Mouse (Mus musculus) lung, postnatal 10 days (tissue): Measurements from ENCODE around the gene Sumf1.

ENCODE experiments used
- DNase-seq: peaks from one replicate; pipeline ENCODE4 v3.0.0; 2021

Sumf1 gene

DNA sequence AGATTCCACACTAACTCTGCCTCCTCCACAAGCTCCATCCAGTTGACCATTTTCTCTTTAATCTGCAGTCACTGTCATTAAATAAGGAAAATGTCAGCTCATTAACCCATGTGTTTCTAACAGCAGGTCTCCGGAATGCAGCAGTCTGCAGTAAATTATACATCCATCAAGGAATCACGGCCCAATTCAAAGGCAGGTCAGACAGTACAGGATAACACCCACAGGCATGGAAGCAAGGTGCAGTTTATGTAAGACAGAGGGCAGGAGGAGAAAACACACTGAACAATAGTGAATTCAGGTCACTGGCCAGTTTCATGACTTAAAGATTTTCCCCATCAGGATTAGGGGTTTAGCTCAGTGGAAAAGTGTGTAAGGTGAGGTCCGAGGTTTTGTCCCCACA is 40.1 kb downstream of the Sumf1 start:
- DNase-seq, result no peak

DNA sequence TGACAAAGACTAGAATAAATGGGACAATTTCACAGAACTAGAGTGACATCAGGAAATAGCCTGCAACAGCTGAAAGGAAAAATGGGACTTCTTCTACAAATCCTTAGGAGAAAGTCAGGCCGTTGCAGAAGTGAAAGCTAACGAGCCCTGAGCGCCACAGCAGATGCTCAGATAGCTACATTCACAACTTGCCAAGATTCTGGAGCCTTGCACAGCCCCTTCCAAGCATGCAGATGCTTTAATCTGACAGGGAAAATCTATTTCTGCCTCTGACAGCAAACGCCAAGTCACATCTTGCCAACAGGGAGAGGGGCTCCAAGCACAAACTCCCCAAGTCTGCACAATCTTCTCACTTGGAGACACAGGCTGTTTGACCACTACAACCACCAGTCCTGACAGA is 42.6 kb downstream of the Sumf1 start:
- DNase-seq, result no peak

DNA sequence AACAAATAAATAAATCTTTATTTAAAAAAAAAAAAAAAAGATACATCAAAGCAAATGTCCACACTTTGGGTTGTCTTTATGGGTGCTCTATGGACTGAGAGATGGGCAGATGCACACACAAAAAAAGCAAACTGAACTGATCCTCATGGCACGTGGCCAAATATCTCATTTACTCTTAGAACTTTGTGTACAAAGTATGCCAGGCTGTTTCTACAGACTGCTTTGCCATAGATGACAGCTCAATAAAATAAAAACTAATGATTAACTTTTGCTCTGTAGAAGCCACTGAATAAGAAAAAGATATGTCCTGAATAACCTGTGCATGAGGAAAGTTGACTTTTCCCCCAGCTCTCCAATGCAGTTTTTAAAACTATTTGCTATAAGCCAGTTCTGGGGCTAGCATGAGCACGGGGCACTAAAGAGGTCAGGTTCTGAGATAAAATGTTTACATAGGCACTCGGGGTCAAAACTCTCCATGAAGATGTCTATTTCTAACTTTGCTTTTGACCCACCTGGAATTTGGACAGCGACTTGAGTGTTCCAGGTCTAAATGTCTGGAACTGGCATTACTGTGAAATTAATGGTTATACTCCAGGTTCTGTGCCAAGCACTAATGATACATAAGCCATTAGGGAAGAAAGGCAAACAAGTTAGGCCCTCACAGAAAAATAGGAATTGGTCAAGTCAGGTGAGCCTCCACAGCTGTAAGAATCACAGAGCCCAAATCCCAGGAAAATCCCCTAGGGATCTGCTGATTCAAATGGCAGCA is 44.5 kb downstream of the Sumf1 start:
- DNase-seq, result no peak

DNA sequence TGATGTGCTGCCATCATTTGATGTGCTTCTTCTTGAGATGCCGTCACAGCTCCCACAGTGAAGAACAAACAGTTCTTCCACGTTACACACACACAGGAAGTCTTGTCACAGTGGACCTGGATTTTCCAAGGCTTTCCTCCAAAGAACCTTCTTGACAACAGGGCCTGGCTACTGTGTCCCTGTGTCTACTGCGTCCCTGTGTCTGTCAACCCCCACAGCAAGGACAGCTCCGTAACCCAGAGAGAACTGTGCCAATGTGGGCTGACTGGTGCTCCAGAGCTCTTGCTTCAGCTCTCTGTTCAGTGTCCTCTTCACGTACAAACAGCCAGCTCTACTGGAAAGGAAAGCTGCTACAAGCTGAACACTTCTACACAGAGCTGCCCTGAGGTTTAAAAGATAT is 48.4 kb downstream of the Sumf1 start:
- no peak for DNase-seq

DNA sequence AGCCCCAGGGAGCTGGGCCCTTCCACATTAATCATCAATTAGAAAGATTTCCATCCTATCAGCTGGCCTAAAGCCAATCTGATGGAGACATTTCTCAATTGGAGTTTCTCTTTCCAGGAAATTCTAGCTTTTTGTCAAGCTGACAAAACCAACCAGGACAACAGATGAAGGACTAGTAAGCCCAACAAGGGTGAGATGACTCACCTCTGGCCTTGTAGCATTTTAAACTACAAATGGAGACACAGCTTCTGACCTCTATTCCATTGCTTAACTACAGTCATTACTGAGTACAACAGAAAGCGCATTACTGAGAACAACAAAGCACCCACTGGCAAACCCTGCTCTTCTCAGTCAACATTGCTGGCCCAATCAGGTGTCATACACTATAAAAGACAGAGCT is 49.1 kb downstream of the Sumf1 start:
- no peak for DNase-seq

GRCm38 (mm10) chr6:108132268-108132935 is 53.0 kb downstream of the Sumf1 start:
- no peak for DNase-seq

GRCm38 (mm10) chr6:108130718-108131117 is 54.7 kb downstream of the Sumf1 start:
- DNase-seq, result no peak

DNA sequence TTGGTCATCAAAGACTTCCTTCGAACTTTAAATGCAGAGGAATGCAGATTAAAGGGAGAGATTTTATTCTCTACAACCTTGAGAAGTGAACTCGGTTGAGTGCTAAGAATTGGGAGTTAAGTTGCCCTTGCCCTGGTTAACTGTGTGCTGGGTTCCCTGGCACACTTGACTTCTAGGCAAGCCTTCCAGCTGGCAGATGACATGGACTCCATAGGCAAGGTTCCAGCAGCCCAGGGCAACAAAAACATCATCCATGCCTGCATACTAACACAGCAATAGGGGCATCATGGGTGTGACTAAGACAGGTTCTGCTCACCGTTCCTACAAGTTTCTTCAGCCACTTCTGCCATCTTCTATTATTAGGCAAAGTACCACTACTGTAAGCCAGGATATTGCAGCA is 58.8 kb downstream of the Sumf1 start:
- no peak for DNase-seq

- no peak for DNase-seq
Observed at GRCm38 (mm10) chr6:108125474-108125873, 59.9 kb downstream of the Sumf1 start.

GRCm38 (mm10) chr6:108117881-108118280 is 67.5 kb downstream of the Sumf1 start:
- no peak for DNase-seq

- no peak for DNase-seq
Observed at GRCm38 (mm10) chr6:108114971-108115370, 70.4 kb downstream of the Sumf1 start.

- no peak for DNase-seq
Observed at GRCm38 (mm10) chr6:108111693-108112092, 73.7 kb downstream of the Sumf1 start.

GRCm38 (mm10) chr6:108110336-108110735 is 75.0 kb downstream of the Sumf1 start:
- no peak for DNase-seq

GRCm38 (mm10) chr6:108107376-108107775 is 78.0 kb downstream of the Sumf1 start:
- no peak for DNase-seq

GRCm38 (mm10) chr6:108101936-108102830 is 83.2 kb downstream of the Sumf1 start:
- no peak for DNase-seq

GRCm38 (mm10) chr6:108098846-108099217 is 86.5 kb downstream of the Sumf1 start:
- DNase-seq, result no peak

DNA sequence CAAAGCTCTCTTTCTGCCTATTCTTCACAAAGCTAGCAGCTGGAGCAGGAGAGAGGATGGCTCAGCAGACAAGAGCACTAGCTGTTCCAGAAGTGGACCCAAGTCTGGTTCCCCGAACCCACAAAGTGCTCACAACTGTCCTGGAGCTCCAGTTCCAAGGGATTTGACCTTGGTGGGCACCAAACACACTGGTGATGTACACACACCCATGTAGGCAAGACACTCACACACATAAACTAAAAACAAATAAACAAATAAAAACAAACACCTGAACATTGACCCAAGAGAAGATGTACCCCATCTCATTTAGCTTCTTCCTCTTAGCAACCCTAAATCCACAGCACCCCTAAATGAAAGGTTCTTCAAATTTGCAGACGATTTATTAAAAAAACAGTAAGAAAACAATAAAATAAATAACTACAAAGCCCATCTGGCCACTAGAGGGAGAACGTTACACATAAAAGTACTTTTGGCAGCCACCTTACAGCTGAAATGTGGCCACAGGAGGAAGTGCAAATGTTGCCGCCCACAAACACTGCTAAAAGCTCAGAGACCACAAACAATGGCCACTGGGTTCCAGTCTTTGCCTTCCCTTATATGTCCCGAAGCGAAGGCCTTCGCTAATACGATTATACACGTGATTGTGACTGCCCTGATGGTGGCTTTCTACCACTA is 87.1 kb downstream of the Sumf1 start:
- DNase-seq, result peak; percentile 88

DNA sequence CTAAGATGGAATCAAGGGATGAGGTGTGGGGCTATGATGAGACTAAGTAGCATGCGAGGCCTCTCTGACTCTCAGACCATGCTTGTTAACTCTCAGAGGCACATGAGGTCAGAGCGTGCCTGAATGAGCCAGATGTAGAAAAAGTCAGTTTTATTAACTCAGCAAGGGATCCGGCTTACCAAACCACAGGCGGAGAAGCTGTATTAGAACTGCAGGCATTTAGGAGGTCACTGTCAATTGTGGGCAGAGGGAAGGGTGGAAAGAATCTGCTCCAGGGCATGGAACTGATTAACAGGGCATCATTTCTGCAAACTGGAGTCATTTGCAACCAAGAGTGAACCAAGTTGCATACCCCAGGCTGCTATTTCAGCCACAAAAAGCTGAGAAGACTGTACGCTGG is 89.9 kb downstream of the Sumf1 start:
- DNase-seq, result no peak

GRCm38 (mm10) chr6:108093449-108093848 is 91.9 kb downstream of the Sumf1 start:
- DNase-seq, result peak; percentile 16

- no peak for DNase-seq
Observed at GRCm38 (mm10) chr6:108092646-108093045, 92.7 kb downstream of the Sumf1 start.

DNA sequence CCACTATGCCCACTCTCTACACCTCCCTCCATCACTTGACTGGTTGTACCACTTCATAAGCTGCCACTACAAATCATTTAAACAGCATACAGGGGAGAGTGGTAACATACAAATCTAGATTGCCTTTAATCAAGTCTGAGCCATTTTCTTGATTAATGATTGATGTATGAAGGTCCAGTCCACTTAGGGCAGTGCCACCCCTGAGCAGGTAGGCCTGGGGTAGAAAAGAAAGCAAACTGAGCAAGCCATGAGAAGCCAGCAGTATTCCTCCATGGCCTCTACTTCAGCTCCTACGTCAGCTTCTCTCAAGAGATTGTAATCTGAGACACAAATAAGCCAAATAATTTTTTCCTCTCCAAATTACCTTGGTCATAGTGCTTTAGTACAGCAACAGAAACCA is 94.1 kb downstream of the Sumf1 start:
- no peak for DNase-seq

- no peak for DNase-seq
Observed at GRCm38 (mm10) chr6:108075857-108076256, 109.5 kb downstream of the Sumf1 start.

- no peak for DNase-seq
Observed at GRCm38 (mm10) chr6:108074624-108075023, 110.8 kb downstream of the Sumf1 start.
